Mouse (Mus musculus) right cerebral cortex, postnatal 14 days (tissue): Measurements from ENCODE around the gene Foxj1.
"Not testable (repeated sequence)": the region's sequence is repeated elsewhere in the genome, so short reads cannot be mapped to it uniquely, and the experiment has no call there.

Experiments
- DNase-seq: peaks from one replicate; pipeline ENCODE4 v3.0.0; 2022

Gene Foxj1

DNA sequence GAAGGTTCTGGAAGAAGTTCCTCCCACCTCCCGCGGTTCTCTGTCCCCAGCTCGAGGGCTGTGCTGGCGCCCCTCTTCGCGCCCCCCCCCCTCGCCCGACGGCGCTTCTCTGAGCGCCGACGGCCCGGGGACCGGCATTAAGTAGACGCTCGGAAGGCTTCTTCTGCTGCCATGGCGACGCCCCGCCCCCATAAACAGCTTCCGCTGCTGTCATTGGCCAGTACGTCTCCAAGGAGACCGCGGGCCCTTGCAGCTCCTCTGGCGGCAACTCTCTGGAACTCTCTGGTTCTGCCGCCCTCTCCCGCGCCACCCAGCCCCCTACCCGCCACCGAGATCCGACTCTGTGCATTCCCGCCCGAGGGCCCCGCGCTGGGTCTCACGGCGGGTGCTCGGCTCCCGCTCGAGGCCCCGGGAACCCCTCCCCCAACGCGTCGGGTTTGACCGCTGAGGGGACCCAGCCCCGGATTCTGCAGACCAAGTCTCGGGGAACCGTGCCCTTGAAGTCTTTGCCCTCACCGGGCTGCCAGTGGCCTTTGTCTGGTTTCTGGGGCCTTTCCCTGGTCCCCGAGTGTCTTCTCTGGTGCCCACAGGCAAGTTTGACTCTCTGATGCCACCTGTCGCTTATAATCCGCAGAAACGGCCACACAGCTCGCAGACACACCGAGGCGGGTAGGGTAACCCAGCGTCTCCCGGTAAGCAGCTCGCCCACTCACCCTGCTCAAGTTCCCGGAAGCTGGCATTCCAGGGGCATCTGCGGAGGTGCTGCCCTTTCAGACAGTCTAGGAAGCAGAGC, at the start of gene Foxj1:
Gene Foxj1, minus strand, starts transcription at position 156 of the 793 bp plus-strand sequence.
- peak; percentile 96 for DNase-seq

- DNase-seq: peak; percentile 18
Observed at GRCm38 (mm10) chr11:116384171-116384570, 49.0 kb upstream of the Foxj1 start.

- DNase-seq: not testable (repeated sequence)
Observed at GRCm38 (mm10) chr11:116383070-116383469, 47.9 kb upstream of the Foxj1 start.

GRCm38 (mm10) chr11:116380767-116381166, 45.6 kb upstream of the Foxj1 start:
- no peak for DNase-seq

DNA sequence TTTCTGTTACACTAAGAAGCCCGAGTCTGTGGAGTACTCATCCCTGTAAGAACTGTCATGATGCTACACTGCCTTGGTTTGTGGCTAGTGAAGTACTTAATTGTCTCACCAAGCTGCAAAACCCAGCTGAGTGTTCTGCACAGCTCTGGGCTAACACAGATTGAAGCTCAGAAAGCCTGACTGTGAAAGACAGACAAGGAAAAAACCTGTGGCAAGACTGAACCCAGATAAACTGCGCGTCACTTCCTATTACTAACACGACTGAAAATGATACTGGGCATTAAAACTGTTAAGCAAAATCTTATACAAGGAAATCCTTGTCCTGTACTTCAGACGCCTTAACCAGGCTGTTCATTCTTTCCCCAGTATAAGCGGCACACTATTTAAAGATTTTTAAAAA, 44.3 kb upstream of the Foxj1 start:
- no peak for DNase-seq

DNA sequence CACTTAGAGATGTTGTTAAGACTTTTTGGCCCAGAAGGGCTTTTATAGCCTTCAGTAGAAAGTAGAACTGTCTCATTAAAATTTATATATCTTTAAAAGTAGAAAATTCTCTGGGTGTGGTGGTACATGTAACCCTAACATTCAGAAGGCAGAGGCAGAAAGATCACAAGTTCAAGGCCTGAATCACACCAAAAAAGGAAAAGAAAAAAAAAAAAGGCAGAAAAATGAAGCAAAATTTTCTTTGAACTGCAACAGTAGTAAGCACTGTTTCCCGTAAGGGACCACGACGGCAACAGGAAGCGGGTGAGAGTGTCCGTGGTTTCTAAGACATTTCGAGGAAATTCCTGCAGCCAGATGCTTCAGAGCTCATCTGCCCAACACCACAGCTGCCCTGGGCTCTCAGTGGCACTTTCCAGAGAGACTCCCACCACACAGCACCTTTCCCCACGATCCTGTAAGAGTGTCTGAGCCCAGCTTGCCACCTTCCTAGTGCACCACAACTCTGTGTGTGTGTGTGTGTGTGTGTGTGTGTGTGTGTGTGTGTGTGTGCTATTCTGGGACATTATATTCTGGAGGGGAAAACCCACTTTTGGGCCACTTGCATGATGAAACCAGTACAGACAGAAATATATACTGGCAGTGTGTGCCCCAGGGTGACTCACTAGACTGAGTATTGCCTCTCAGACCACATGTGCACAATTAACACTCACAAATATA, 41.9 kb upstream of the Foxj1 start:
- DNase-seq: no peak

DNA sequence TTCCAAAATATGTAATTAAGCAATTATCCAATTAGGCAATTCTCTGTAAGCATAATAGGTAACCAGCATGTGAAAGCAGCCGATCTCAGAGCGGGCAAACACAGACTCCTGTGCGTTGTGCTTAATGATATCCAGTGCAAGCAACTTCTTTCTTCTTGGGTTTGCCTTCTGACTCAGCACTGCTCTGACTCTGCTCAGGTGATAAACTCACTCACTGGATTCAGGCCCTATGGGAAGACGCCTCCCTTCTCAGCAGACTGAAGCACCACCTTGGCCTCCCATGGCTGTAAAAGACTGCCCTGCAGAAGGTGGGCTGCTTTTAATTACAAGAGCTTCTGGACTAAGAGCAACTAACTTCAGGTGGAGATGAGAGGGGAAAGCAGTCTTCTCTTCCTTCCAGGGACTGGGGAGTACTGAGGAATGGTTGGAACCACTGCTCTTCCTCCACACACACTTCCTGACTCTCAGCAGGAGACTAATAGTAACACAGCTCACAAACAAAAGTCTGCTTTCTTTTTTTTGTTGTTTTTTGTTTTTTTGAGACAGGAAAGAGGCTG, 36.8 kb upstream of the Foxj1 start:
- DNase-seq: no peak

GRCm38 (mm10) chr11:116369633-116370032, 34.4 kb upstream of the Foxj1 start:
- no peak for DNase-seq

- no peak for DNase-seq
Observed at GRCm38 (mm10) chr11:116369051-116369450, 33.9 kb upstream of the Foxj1 start.

GRCm38 (mm10) chr11:116368116-116368515, 32.9 kb upstream of the Foxj1 start:
- peak; percentile 87 for DNase-seq

DNA sequence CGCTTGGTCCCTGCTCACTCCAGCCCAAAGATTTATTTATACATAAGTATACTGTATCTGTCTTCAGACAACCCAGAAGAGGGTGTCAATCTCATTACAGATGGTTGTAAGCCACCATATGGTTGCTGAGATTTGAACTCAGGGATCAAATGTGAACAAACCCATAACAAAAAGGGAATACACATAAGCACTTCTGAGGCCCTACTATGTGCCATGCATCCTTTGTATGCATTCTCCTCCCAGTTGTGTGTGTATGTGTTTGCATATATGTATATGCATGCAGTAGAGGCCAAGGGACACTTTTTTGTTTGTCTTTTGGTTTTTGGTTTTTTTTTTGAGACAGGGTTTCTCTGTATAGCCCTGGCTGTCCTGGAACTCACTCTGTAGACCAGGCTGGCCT, 31.4 kb upstream of the Foxj1 start:
- DNase-seq: no peak

DNA sequence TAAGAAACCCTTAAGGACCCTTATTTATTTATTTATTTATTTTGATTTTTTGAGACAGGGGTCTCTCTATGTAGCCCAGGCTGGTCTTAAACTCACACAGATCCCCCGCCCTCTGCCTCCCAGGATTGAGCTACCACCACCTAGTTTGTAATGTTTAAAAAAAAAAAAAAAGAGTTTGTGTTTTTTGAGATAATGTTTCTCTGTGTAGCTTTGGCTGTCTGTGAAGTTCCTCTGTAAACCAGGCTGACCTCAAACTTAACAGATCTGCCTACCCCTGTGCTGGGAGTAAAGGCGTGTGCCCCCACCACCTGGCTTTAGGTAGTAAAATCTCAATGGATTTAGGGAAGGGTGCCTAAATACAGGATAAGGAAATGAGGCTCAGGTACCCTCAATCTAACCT, 30.9 kb upstream of the Foxj1 start:
- no peak for DNase-seq

DNA sequence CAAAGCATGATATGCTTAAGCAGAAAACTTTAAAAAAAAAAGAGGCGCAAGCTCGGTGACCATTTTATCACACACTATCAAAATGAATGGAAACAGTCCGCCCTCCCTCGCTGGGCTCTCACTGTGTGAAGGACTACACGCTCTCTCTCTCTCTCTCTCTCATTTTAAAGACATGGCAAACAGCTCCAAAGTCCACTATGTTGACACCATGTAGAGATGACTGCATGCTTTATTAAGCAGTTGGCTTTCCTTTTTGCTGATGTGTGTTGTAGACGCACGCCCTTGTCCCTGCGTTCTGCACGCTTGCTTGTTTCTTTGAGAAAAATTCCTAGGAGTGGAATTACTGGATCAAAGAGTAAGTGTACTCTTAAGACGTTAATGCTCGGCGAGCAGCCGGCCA, 30.2 kb upstream of the Foxj1 start:
- no peak for DNase-seq

GRCm38 (mm10) chr11:116362015-116362414, 26.8 kb upstream of the Foxj1 start:
- DNase-seq: no peak

DNA sequence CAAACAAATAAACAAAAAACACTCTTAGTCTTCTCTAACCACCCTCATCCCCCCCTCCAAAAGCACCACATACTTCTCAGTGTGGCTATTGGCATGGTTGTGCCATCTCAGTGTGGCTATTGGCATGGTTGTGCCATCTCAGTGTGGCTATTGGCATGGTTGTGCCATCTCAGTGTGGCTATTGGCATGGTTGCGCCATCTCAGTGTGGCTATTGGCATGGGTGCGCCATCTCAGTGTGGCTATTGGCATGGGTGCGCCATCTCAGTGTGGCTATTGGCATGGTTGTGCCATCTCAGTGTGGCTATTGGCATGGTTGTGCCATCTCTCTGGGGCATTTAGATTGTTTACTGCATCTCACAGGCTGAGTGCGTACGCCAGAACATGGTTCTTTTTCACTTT, 25.7 kb upstream of the Foxj1 start:
- DNase-seq: not testable (repeated sequence)

GRCm38 (mm10) chr11:116359652-116360051, 24.5 kb upstream of the Foxj1 start:
- no peak for DNase-seq

DNA sequence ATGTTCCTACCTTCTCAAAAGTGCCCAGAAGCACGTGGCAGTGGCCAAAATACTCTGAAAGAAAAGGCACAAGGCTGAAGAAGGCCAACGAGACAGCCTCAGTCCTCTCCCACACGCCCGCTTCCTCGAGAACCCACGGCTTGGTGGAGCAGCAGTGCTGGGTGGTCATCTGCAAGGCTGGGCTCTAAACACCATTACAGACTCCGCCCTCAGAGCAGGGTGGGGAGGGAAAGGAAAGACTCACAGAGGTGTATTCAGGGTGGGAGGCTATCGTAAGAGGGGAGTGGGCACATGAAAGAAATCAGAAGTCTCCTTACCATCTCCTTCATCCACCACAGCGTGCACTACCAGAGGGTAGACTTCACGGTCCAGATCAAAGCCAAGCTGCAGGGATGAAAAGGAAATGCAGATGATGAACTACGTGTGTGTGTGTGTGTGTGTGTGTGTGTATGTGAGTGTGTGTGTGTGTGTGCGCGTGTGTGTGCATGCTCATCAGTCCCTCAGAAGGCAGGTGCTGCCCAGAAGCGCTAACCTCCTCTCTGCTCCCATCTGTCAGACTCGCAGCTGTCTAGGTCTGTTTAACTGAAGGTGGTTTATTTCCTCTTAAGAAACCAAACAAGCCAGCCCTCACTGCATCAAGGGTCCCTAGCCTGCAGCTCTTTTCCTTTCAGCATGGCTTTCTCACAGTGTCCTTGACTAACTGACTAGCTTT, 23.9 kb upstream of the Foxj1 start:
- DNase-seq: no peak

DNA sequence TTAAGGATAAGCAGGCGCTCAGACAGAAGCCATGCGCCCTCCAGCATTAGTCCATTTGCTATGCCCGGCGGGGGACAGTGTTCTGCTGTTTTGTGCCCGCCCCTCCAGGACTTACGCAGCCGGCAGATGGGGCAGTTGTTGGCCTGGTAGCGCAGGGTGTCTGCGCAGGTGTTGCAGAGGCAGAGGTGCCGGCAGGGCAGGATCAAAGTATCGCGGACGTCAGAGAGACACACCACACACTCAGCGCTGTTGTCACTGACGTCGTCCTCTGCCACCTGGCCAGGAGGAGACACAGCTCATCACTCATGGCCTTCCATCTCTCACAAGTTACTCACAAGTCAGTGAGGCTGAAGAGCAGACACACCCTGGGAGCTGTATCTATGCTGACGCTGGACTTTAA, 19.3 kb upstream of the Foxj1 start:
- DNase-seq: no peak

DNA sequence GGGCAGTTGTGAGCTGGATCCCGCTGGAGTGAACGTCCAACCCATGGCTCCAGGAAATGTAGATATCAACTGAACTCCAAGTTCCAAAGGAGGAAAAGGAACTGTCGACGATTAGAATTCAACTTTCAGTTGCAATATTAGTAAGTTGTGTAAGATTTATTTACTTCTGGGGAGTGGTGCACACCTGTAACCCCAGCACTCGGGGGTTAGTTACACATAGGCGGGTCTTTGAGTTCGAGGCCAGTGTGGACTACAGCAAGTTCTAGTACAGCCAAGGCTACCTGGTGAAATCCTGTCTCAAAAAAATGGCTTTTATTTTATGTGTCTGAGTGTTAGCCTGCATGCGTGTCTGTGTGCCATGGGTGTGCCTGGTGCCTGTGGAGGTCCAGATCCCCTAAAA, 18.3 kb upstream of the Foxj1 start:
- DNase-seq: no peak

- DNase-seq: no peak
Observed at GRCm38 (mm10) chr11:116351294-116351693, 16.1 kb upstream of the Foxj1 start.

DNA sequence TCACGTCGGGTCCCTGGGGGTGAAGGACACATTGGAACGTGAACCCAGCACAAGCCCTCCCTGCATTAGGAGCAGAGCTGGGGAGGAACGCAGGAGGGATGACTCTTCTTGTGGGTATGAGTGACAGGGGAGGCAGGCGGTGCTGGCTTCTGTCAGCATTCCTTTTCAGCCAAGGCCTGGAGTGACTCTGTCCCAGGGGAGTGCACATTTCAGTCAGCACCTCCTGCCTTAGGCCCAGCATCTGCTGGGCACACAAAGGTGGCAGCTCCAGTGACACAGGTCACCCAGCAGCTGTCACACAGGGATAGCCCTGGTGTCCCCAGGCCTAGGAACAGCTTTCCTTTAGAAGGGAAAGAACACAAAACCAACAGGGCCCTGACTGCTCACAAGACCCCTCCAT, 12.8 kb upstream of the Foxj1 start:
- no peak for DNase-seq

GRCm38 (mm10) chr11:116347012-116347411, 11.8 kb upstream of the Foxj1 start:
- no peak for DNase-seq

DNA sequence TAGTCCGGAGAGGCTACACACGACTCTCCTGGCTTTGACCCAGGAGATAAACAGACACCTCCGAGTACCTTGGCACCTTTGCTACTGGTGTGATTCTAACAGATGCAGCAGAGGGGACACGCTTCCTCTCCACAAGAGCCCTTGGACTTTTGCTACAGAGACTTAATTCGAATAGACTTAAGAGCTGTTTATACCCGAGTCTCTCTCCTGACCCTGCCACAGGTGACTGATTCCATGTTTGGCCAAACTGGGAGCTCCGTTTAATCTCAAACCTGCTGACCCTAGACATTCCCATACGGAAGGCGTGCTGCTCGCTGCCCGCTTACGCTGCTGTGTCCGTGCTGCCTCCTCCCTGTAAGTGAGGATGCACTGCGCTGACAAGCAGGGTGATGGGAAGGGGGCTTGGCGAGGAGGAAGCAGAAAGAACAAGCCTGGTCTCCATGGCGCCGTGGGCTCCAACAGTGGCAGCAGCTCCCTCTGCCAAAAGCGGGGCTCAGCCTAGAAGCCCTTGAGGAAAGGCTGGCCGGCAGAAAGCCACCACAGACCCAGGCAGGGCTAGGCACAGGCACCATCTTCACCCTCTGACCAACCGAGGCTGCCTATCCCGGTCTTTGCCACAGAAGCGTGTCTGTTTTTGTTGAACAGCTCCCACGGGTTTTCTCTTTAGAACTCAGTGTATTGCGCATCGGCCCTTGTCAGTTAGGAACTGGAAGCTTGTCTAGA, 7.0 kb upstream of the Foxj1 start:
- peak; percentile 33 for DNase-seq
